Mouse (Mus musculus): ENCODE data around the gene Jpt1. TPM values are rescaled to one million over a fixed set of nuclear protein-coding genes. Genes with fewer than 3 reads are reported as not detected.
A peak's percentile ranks its signal among the peaks of the same experiment; 100 is the strongest.

Gene Jpt1
- total and polyA plus RNA-seq, 3 experiments = 294 to 479 (median 439) TPM

DNA sequence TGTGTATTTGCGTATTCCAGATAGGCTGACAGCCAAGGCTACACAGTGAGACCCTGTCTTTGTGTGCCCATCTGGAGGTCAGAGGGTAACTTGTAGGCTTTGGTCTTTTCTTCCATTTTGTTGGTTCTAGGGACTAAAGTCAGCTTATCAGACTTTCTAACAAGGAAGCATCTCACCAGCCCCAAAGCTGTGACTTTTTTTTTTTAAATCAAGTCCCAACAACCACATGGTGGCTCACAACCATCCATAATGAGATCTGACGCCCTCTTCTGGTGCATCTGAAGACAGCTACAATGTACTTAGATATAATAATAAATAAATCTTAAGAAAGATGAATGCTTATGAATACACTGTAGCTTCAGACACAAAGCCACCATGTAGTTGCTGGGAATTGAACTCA, 23.9 kb upstream of the Jpt1 start (continued):
- TF ChIP-seq PAX5 (IDR thresholded peaks at IDR 0.05; ENCODE audit: low read length) (no peak), KAT2A (IDR thresholded peaks at IDR 0.05; ENCODE audit: insufficient replicate concordance, low read length) (no peak), MEF2A (IDR thresholded peaks at IDR 0.05; ENCODE audit: borderline replicate concordance, low read depth, low read length) (no peak)

DNA sequence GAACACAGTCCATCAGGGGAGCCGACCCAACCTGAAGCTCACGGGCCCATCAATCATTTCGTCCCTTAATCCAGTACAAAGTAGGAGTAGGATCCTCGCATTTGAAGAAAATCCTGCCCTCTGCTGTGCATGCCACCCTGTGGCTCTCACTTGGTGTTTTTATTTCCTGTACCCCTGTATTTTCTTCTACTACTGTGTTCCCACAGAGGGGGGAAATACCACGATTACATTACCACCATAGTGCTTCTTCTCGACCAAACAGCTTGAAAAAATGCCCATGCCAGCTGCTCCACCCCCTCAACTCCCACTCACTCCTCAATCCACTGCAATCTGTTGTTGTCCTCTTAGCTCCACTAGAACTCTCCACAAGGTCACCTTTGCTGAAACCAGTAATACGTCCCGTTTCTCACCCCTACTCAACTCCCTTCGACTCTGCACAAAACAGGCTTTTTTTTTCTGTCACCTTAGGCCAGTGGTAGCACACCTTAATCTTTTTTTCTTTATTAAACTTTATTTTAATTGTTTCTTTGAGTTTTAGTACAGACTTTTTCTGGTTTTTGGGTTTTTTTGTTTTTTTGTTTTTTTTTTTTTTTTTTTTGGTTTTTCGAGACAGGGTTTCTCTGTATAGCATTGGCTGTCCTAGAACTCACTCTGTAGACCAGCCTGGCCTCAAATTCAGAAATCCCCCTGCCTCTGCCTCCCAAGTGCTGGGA, 22.8 kb upstream of the Jpt1 start:
- dilution Hi-C loops (cut with MboI; ENCODE audit: extremely low pct_ligation_motif_present, extremely low pct_unique_long_range_greater_than_20kb, low sequenced_read_pairs) = no loop called here
- peak; percentile 8; the same call in 1 of the 2 replicates for TF ChIP-seq ZNF384 (IDR thresholded peaks at IDR 0.05; ENCODE audit: low read depth, low read length)
- peak in 1 of 2 experiments; percentile 8; a peak in 1 of 4 replicates for TF ChIP-seq CTCF (conservative IDR thresholded peaks at IDR 0.05 in 1 of 2, IDR thresholded peaks at IDR 0.05 in 1 of 2; ENCODE audit: low read depth in 2 of 2, low read length in 2 of 2)
- no peak for TF ChIP-seq ZMIZ1 (IDR thresholded peaks at IDR 0.05; ENCODE audit: low read depth, low read length)
- TF ChIP-seq SMC3 (IDR thresholded peaks at IDR 0.05; ENCODE audit: low read depth, low read length) = no peak
- no peak for TF ChIP-seq NRF1 (IDR thresholded peaks at IDR 0.05; ENCODE audit: low read depth, low read length)
- Histone ChIP-seq H3K4me2 (ENCODE audit: insufficient read depth, low read depth, poor library complexity, severe bottlenecking) (peak overlapping the region; percentile 60; the same call in 1 of the 2 replicates), H3K27me3 (replicated peaks) (no peaks in the 10 kb centered on the region), H3K36me3 (replicated peaks in 1 of 2; ENCODE audit: control insufficient read depth in 1 of 2, insufficient read depth in 1 of 2, low read length in 1 of 2) (peaks cover 14 to 24% of the 10 kb centered on the region in 2 experiments), H3K9me3 (replicated peaks; ENCODE audit: low read length) (no peaks in the 10 kb centered on the region), H3K9ac (ENCODE audit: insufficient read depth, low read depth) (no peak overlapping the region), H3K27ac (ENCODE audit: insufficient read depth, low read depth) (peak overlapping the region; percentile 94), H3K4me1 (ENCODE audit: control insufficient read depth in 1 of 2, insufficient read depth in 2 of 2) (peaks cover 9 to 39% of the 10 kb centered on the region in 2 experiments; a peak in 3 of 4 replicates), H3K79me2 (replicated peaks; ENCODE audit: control insufficient read depth, extremely low read depth, insufficient read depth, poor library complexity, severe bottlenecking) (peaks cover 37% of the 10 kb centered on the region), H3K4me3 (replicated peaks in 1 of 3; ENCODE audit: low read depth in 2 of 3, low read length in 2 of 3, poor library complexity in 1 of 3) (peak overlapping the region in 2 of 3 experiments; percentile 45 to 82)
- in situ Hi-C loops (cut with MboI; ENCODE audit: low pct_ligation_motif_present, low pct_unique_long_range_greater_than_20kb, low sequenced_read_pairs) = no loop called here
- no peak for DNase-seq (ENCODE audit: extremely low read depth)

GRCm38 (mm10) chr11:115536038-115536681, 22.0 kb upstream of the Jpt1 start, which contains the start of gene Sumo2:
Gene Sumo2, minus strand, starts transcription at chr11:115536276.
- dilution Hi-C loops (cut with MboI; ENCODE audit: extremely low pct_ligation_motif_present, extremely low pct_unique_long_range_greater_than_20kb, low sequenced_read_pairs) = no loop called here
- peak; percentile 96 for DNase-seq (ENCODE audit: extremely low read depth)
- H3K79me2 ChIP-seq (replicated peaks; ENCODE audit: control insufficient read depth, extremely low read depth, insufficient read depth, poor library complexity, severe bottlenecking) = peaks cover 46% of the 10 kb centered on the region
- TF ChIP-seq RAD21 (IDR thresholded peaks at IDR 0.05; ENCODE audit: low read depth, low read length) = no peak
- no peak for TF ChIP-seq USF1 (IDR thresholded peaks at IDR 0.05; ENCODE audit: low read depth, low read length)
- no peak for TF ChIP-seq ETS1 (conservative IDR thresholded peaks at IDR 0.05; ENCODE audit: low read depth, low read length)
- no peak for TF ChIP-seq BHLHE40 (IDR thresholded peaks at IDR 0.05; ENCODE audit: low read depth, low read length)
- TF ChIP-seq IRF4 (IDR thresholded peaks at IDR 0.05; ENCODE audit: low read depth, low read length) = 0 out of 2 replicates have a peak, but pooled peaks have one; percentile 47
- peak; percentile 55; the same call in 1 of the 2 replicates for TF ChIP-seq NRF1 (IDR thresholded peaks at IDR 0.05; ENCODE audit: low read depth, low read length)
- TF ChIP-seq POLR2AphosphoS2 (IDR thresholded peaks at IDR 0.05; ENCODE audit: low read depth, low read length) = no peak
- TF ChIP-seq ZNF384 (IDR thresholded peaks at IDR 0.05; ENCODE audit: low read depth, low read length) = no peak
- TF ChIP-seq JUN (IDR thresholded peaks at IDR 0.05; ENCODE audit: insufficient read depth, low read depth, low read length) = no peak
- peak; percentile 46; the same call in 1 of the 2 replicates for TF ChIP-seq GABPA (IDR thresholded peaks at IDR 0.05; ENCODE audit: insufficient replicate concordance, low read depth, low read length)
- peak; percentile 75 for TF ChIP-seq POLR2A (IDR thresholded peaks at IDR 0.05; ENCODE audit: low read depth, low read length)
- no peak; the same call in 1 of the 2 replicates for TF ChIP-seq ZMIZ1 (IDR thresholded peaks at IDR 0.05; ENCODE audit: low read depth, low read length)
- no peak for TF ChIP-seq RCOR1 (conservative IDR thresholded peaks at IDR 0.05; ENCODE audit: low read depth, low read length)
- 0 out of 2 replicates have a peak, but pooled peaks have one; percentile 19 for TF ChIP-seq UBTF (IDR thresholded peaks at IDR 0.05; ENCODE audit: low read depth, low read length)
- TF ChIP-seq E2F4 (IDR thresholded peaks at IDR 0.05; ENCODE audit: insufficient replicate concordance, low read depth, low read length) = 0 out of 2 replicates have a peak, but pooled peaks have one; percentile 46
- peak; percentile 76 for TF ChIP-seq TBP (conservative IDR thresholded peaks at IDR 0.05; ENCODE audit: low read depth, low read length)
- no peak for TF ChIP-seq SMC3 (IDR thresholded peaks at IDR 0.05; ENCODE audit: low read depth, low read length)
- TF ChIP-seq MXI1 (IDR thresholded peaks at IDR 0.05; ENCODE audit: low read depth, low read length) = no peak
- peak; percentile 72 for TF ChIP-seq NELFE (IDR thresholded peaks at IDR 0.05; ENCODE audit: low read depth, low read length)
- no peak for TF ChIP-seq ZKSCAN1 (IDR thresholded peaks at IDR 0.05; ENCODE audit: borderline replicate concordance, low read depth, low read length)
- TF ChIP-seq MEF2A (IDR thresholded peaks at IDR 0.05; ENCODE audit: borderline replicate concordance, low read depth, low read length) = no peak
- peak; percentile 85 for TF ChIP-seq MAX (IDR thresholded peaks at IDR 0.05; ENCODE audit: low read length)
- TF ChIP-seq HCFC1 (IDR thresholded peaks at IDR 0.05; ENCODE audit: low read depth, low read length) = peak; percentile 54

More at GRCm38 (mm10) chr11:115536038-115536681, 22.0 kb upstream of the Jpt1 start, which contains the start of gene Sumo2:
- in situ Hi-C loops (cut with MboI; ENCODE audit: low pct_ligation_motif_present, low pct_unique_long_range_greater_than_20kb, low sequenced_read_pairs) = no loop called here
- Histone ChIP-seq H3K9ac (ENCODE audit: insufficient read depth, low read depth) (peak within 1 kb of the TSS; percentile 97), H3K4me1 (ENCODE audit: control insufficient read depth in 1 of 2, insufficient read depth in 2 of 2) (peaks cover 9 to 46% of the 10 kb centered on the region in 2 experiments; a peak in 3 of 4 replicates), H3K4me3 (replicated peaks in 1 of 3; ENCODE audit: low read depth in 2 of 3, low read length in 2 of 3, poor library complexity in 1 of 3) (peak within 1 kb of the TSS; percentile 82 to 96 (median 84)), H3K4me2 (ENCODE audit: insufficient read depth, low read depth, poor library complexity, severe bottlenecking) (peak within 1 kb of the TSS; percentile 97), H3K9me3 (replicated peaks; ENCODE audit: low read length) (no peaks in the 10 kb centered on the region), H3K27ac (ENCODE audit: insufficient read depth, low read depth) (peak within 1 kb of the TSS; percentile 94), H3K27me3 (replicated peaks) (no peaks in the 10 kb centered on the region), H3K36me3 (replicated peaks in 1 of 2; ENCODE audit: control insufficient read depth in 1 of 2, insufficient read depth in 1 of 2, low read length in 1 of 2) (peaks cover 21 to 32% of the 10 kb centered on the region in 2 experiments)
